Mouse (Mus musculus) retina, postnatal 7 days (tissue): ENCODE results near the gene Mtmr14.
A peak's percentile ranks its signal among the peaks of the same experiment; 100 is the strongest.

ENCODE experiments used
- DNase-seq: peaks from one replicate; pipeline ENCODE4 v3.0.0-alpha.2; 2012; ENCODE audit warnings: low read depth, low spot score

Gene Mtmr14

DNA sequence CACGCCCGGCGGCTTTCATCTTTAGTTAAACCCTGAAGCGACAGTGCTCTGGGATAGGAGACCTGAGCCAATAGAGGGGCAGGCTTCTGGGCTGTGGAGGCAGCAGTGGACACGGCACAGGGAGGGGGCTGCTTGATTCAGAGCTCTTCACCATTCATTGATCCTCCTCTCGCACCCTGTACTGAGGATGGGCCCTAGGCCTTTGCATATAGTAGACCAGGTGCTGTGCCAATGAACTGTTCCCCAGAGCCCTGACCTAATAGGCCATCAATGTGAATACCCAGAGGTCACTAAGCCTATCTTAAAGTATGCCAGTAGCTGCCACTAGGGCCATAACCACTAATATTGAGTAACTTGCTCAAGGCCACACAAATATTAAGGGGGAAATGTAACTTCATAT, 44.0 kb downstream of the Mtmr14 start:
- DNase-seq = no peak

DNA sequence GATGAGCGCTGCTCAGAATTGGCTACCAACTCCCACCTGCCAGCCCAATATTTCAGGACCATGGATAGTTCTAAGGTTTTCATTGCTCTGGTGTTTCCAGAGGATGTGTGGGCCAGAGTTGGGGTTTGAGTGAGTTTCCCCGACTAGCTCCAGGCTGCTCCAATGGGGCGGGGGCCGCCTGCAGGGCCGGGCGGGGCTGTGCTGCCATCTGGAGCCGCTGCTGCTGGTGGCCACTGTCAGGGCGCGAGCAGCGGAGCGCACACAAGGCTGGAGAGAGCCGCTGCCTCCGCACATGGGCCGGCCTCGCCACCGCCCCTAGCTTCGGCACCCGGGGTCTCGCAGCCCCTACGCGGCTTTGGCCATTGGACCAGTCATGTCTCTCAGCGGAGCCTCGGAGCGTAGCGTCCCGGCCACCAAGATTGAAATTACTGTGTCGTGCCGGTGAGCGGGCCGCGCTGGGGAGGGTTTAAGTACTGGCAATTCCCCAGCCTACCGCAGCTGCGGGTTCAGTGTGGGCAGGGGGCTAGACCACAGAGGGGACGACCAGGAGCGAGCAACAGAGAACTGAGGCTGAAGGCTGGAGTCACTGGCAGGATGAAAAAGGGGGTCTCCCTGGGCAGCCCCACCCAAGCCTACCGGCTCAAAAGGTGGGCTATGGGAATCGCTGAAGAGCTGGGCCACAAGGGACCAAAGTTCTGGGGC, 44.6 kb downstream of the Mtmr14 start, which contains the start of gene Cpne9:
Cpne9 (plus strand) TSS at position 207 of the 702 bp plus-strand sequence.
- no peak for DNase-seq

DNA sequence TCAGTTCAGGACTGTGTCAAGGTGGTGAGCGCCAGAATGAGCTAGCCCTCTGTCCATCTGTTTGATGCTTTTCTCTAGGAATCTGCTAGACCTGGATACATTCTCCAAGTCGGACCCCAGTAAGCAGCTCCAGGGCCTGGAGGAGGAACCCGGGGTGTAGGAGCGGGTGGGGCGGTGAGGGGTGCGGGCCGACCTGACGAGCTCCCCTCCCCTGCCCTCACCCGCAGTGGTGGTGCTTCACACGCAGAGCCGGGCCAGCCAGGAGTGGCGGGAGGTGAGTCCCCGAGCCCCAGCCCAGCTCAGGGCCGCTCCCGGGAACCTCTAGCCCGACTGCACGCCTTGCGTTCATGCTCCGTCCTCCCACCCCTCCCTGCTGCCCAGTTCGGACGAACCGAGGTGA, 45.3 kb downstream of the Mtmr14 start:
- no peak for DNase-seq

DNA sequence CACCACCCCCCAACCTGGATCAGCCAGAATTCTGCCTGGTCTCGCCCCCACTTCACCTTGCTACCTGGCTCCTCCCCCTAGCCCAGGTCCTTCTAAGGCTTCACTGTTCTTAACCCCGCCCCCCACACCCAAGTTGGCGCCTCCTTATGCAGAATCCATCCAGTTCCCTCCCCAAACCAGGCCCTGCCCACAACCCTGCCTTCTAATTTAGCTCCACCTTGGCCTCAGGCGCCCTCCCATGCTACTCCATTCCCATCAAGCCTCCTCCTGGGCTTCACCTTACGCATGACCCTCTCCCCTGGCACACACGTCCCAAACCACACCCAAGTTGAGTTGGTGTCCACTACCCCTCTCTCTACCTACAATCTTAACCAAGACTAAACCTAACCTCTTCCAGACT, 45.9 kb downstream of the Mtmr14 start:
- DNase-seq = no peak

DNA sequence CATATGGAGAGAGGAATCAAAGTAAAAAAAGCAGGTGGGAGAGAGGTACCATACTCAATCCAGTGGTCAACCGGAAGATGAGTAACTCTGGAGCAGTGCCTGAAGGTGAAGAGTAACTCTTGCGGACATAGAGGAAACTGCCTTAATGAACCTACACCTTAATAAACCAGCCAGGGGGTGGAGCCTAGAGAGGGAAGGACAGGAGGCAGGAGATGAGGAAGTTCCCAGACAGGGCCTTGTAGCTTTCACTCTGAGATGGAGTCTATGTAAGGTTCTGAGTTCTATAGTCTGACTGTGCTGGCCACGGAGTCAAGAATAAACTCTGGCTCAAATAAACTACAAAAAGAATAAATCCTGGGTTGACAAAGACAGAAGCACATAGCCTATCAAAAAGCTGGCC, 47.3 kb downstream of the Mtmr14 start:
- no peak for DNase-seq

DNA sequence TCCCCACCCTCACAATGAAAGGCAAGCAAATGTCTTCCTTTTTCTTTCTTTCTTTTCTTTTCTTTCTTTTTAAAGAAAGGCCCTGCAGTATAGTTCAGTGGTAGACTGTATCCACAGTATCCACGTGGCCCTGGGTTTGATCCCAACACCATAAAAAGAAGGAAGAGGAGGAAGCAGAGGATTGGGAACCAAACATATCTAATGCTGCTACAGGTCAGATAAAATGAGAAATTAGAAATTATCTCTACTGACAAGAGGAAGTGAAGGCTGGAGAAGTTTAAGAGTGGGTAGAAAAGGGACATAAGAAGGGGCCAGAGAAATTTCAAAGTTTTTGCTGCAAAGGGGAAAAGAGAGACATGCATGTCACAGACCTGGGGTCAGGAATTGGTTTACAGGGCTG, 48.7 kb downstream of the Mtmr14 start:
- DNase-seq = no peak

GRCm38 (mm10) chr6:113287236-113287635, 49.6 kb downstream of the Mtmr14 start:
- no peak for DNase-seq

DNA sequence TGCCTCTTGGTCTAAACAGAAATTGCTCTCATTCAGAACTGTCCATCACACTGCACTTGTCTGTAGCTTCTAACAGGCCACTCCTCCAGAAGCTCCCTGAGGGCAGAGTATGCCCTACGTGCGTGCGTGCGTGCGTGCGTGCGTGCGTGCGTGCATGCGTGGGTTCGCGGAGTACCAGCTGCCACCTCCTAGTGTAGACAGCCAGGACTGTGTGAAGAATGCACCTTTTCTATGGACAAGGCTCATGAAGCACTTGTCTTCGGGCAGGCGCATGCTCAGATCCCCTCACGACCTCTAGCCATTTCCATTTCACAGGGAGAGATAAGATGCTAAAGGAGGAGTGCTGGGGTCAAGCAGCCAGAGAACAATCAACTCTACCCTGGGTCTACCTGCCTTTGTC, 51.7 kb downstream of the Mtmr14 start:
- DNase-seq = no peak

DNA sequence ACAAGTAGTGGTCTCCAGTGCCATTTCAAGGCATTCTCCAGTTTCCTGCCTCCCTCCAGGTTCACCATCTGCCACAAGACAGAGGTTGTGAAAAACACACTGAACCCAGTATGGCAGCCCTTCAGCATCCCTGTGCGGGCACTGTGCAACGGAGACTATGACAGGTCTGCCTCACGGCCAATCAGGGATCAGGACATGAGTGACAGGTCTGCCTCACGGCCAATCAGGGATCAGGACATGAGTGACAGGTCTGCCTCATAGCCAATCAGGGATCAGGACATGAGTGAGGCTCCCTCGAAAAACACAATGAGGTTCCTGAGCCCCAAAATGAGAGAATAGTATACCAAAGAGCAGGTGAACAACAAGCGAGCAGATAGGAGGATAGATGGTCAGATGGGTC, 52.7 kb downstream of the Mtmr14 start:
- DNase-seq = no peak

GRCm38 (mm10) chr6:113292938-113293337, 55.3 kb downstream of the Mtmr14 start:
- DNase-seq = no peak

- no peak for DNase-seq
Observed at GRCm38 (mm10) chr6:113296046-113296445, 58.4 kb downstream of the Mtmr14 start.

GRCm38 (mm10) chr6:113296639-113297038, 59.0 kb downstream of the Mtmr14 start:
- no peak for DNase-seq

- DNase-seq = no peak
Observed at GRCm38 (mm10) chr6:113301350-113301749, 63.7 kb downstream of the Mtmr14 start.

DNA sequence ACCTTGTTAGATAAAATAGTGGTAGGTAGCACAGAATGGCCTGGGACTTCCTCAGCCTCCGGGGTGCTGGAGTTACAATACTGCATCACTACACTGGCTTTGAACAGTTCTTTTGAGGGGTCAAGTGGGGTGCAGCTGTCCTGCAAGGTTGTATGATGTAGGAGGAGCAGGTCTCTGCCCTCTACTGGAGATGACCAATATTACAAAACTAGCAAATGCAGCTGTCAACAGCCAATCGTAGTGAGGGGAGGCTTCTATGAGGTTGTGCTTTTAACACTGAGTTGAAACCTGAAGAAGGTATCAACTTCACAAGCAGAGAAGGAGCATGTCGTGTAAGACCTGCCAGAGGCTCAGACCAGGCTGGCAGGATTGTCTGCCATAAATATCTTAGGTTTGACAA, 64.6 kb downstream of the Mtmr14 start:
- no peak for DNase-seq

DNA sequence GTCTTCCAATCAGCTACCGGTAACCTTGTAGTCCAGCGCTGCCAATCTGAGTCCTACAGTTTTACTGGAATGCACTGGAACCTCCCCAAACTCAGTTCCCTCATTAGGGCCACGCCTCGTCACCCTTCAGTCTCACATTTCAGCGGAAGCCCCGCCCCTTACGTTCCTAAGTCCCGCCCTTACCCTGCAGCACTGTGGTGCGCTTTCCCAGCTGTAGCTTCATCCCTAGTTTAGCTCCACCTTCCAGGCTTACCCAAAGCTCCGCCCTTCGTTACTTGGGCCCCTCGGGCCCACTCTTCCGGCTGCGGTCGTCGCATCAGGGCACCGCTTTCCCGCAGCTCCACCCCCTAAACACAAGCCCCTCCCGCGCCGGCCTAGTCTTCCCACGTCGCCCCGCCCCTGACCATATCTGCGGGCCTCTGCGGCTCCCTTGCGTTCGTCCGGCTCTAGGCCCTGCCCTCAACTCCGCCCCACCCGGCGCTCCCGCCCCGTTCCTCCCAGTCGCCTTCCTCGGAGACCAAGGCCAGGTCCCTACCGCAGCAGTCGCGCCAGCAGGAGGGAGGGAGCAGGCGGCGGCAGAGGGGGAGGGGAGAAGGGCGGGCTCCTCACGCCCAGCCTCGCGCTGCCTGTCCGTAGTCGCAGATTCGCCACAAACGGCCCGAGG, 68.8 kb downstream of the Mtmr14 start:
- peak; percentile 98 for DNase-seq

GRCm38 (mm10) chr6:113306986-113307349, 69.3 kb downstream of the Mtmr14 start, which contains the start of gene Brpf1:
Gene Brpf1 (plus strand): TSS chr6:113307137.
- DNase-seq = no peak

GRCm38 (mm10) chr6:113307481-113308121, 70.0 kb downstream of the Mtmr14 start:
- DNase-seq = no peak

DNA sequence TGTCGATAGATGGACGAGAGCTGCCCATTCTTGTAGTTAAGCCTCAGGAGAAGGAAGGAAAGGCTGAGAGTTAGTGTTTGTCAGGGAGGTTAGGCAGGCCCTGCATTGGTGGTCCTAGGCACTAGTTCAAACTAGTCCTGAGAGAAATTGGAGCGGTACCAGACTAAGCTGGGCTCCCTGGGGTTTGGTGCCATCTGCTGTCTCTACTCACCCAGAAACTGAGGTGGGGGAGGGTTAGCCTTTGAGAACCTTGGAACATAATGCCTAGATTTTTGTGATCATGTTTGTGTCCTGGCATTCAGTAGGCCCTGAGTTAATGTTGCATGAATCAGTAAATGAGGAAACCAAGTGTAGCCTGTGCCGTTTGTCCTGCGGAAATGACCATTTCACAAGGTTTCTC, 70.5 kb downstream of the Mtmr14 start:
- DNase-seq = no peak

- DNase-seq = no peak
Observed at GRCm38 (mm10) chr6:113315972-113316371, 78.3 kb downstream of the Mtmr14 start.

DNA sequence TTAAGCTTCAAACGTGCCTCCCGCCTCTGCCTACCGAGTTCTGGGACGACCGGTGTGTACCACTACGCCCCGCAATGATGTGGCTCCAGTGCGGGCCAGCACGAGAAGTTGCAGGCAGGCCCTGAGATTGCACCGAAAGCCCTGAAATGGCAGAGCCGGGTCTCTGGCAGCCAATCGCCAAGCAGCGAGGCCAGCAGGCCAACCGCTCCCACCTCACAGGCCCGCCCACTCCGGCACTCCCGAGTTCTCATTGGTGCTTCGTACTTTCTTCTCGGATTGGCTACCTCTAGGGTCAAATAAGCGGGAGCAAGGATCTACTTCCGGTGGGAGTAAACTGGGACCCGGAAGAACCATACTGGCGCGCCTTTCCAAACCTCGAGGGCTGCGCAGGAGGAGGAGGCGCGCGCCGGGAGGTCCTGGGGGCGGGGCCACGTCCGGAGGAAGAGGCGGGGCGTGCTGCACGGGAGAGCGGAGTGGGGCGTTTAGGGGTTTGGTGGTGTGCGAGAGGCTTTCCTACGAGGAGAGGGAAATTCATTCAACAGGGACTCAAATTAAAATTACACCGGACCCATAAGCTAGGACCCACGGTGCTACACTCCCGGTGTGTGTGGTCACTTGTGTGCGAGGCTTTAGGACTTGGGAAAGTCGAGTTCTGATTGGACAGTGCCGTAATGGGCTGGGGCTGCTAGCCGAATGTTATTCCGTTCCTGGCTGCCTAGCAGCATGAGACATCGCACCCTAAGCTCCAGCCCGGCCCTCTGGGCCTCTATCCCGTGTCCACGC, 89.1 kb downstream of the Mtmr14 start, which contains the start of gene Ogg1:
Ogg1 (plus strand) TSS at position 440 of the 783 bp plus-strand sequence.
- DNase-seq = peak; percentile 96

DNA sequence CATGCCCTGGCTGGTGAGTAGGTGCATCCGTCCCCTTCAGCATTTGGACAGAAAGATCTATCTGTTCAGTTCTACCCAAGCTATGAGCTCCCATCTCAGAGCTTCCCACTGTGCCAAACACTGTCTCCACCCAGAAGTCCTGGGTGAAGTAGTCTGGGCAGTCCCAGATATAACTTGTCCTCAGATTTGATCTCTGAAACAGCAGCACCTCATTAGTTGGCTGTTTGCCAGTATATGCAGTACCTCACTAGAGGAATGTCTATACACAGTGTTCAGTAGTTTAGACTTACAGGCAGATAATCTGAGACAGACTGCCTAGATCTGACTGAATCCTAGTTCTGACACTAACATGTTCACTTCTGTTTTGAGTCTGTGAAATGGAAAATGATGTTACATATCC, 91.8 kb downstream of the Mtmr14 start:
- DNase-seq = no peak

DNA sequence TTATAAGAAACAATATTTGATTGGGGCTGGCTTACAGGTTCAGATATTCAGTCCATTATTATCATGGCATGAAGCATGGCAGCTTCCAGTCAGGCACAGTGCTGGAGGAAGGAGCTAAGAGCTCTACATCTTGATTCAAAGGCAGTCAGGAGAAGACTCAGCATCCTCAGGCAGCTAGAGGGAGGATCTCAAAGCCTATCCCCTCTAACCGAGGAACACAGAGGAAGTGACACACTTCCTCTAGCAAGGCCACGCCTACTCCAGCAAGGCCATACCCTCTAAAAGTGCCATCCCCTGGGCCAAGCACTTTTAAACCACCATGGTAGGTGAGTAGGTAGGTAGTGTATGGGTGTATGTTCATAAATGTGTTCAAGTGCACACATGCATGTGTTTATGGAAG, 92.9 kb downstream of the Mtmr14 start:
- DNase-seq = no peak
